Mouse (Mus musculus): ENCODE measurements around the gene Plg. TPM values are rescaled to one million over a fixed set of nuclear protein-coding genes. Genes with fewer than 3 reads are reported as not detected.
A peak's percentile ranks its signal among the peaks of the same experiment; 100 is the strongest.

Plg gene
- polyA plus RNA-seq, 1 experiment from 2014 or later = 0.16 TPM

DNA sequence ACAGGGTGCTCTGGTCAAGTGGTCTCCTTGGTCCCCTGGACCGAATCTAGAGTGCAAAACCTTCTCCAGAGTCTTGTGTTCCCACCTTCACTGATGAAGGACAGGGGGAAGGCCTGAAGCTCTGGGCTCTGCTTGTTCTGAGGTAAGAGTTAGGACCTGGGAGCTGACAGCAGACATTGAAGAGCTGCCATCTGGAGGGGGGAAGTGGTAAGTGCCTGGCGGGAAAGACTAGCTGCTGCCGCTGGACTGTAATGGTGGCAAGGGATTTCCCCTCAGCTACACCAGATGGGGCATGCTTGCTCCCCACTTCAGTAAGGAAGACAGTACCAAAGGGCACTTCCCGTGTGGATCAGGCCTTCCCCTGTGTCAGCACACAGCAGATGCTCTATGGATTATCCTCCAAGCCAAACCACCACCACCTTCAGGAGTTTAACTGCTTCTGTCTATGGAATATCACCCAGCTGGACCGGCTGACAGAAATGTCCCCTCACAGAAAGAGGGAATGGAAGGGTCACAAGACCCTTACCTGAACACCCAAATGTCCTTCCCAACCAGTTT lies 11.0 kb upstream of the Plg start:
- Histone ChIP-seq H3K27me3 (no peaks in the 10 kb centered on the region), H3K36me3 (no peaks in the 10 kb centered on the region), H3K9me3 (replicated peaks) (no peaks in the 10 kb centered on the region), H3K4me3 (no peak overlapping the region), H3K27ac (no peak overlapping the region), H3K9ac (no peak overlapping the region), H3K4me2 (no peak overlapping the region), H3K4me1 (replicated peaks) (peaks cover 17% of the 10 kb centered on the region)
- 26% methylated on average over 5 of the region's 5 CpGs for WGBS
- peak; percentile 72; the same call in 1 of the 2 replicates for ATAC-seq (replicated peaks; ENCODE audit: insufficient number of reproducible peaks, insufficient read depth, low FRiP score, low read depth)

DNA sequence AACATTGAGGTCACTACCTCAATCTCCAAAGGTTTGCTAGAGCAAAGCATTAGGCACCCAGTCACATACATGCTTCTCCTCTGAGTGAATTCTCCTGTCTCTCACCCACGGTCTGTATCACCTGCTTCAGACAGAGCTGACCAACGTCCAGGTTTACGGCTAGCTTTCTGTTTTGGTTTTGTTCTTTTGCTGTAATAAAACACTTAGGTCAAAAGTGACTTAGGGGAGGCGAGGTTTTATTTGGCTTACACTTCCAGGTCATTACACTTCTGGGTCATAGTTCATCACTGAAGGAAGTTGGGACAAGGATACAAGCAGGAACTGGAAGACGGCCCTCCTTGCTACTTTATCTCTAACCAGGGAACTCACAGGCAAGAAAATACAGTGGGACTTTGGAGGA lies 9.0 kb upstream of the Plg start:
- no peaks in the 10 kb centered on the region for H3K9me3 ChIP-seq (replicated peaks)
- no peak overlapping the region for H3K4me2 ChIP-seq
- peaks cover 13% of the 10 kb centered on the region for H3K4me1 ChIP-seq (replicated peaks)
- no peaks in the 10 kb centered on the region for H3K27me3 ChIP-seq
- no peaks in the 10 kb centered on the region for H3K36me3 ChIP-seq
- no peak overlapping the region for H3K4me3 ChIP-seq
- 62% methylated on average over 5 of the region's 5 CpGs for WGBS
- ATAC-seq (replicated peaks; ENCODE audit: insufficient number of reproducible peaks, insufficient read depth, low FRiP score, low read depth) = no peak
- no peak overlapping the region for H3K9ac ChIP-seq
- H3K27ac ChIP-seq = no peak overlapping the region

DNA sequence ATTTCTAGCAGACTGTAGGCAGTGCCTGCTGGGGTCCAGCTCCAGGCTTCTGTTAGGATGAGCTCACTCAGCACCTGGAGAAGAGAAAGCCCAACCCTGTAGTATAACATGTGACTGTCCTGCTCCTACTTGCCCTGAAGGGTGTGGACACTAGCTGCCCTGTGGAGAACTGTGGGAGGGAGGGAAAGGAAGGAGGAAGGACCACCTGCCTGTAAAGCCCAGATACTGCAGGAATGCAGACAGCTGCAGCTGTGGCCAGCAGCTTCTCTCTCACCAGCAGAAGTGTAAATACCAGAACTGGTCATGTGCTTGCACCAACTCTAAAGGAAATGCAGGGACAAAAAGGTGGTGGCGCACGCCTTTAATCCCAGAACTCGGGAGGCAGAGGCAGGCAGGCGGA lies 8.1 kb upstream of the Plg start:
- Histone ChIP-seq H3K27me3 (no peaks in the 10 kb centered on the region), H3K9ac (no peak overlapping the region), H3K27ac (no peak overlapping the region), H3K9me3 (replicated peaks) (no peaks in the 10 kb centered on the region), H3K4me1 (replicated peaks) (peaks cover 12% of the 10 kb centered on the region; the same call in 1 of the 2 replicates), H3K36me3 (no peaks in the 10 kb centered on the region), H3K4me2 (no peak overlapping the region), H3K4me3 (no peak overlapping the region)
- ATAC-seq (replicated peaks; ENCODE audit: insufficient number of reproducible peaks, insufficient read depth, low FRiP score, low read depth) = peak; percentile 53
- 45% methylated on average over 4 of the region's 4 CpGs for WGBS

DNA sequence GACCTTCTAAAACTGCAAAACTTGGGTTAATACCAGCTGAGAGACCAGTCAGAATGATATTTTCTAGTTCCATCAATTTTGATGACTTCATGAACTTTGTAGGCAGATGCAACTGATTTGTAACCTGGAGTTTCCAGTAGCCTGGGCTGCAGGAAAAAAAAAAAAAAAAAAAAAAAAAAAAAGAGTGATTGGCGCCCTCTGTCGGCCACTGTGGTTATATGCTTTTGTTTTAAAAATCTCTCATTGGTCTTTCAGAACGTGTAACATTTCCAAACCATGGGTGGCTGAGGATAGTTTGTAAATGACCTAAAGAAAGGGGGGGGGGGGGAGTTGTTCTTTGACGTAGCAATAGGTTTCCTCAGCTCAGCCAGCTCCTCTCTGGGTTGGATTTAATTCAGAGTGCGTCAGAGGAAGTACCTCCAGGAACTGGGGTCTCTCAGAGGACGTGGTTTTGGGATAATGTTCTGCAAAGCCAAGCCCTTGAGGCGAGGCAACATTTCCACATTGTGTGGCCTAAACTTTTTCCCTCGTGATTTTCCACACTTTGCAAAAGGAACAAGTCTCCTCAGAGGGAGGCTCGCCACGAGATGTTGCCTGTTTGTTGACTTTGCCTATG lies 7.0 kb upstream of the Plg start:
- 31% methylated on average over 10 of the region's 10 CpGs for WGBS
- H3K4me3 ChIP-seq = peak overlapping the region; percentile 1; the same call in 1 of the 2 replicates

DNA sequence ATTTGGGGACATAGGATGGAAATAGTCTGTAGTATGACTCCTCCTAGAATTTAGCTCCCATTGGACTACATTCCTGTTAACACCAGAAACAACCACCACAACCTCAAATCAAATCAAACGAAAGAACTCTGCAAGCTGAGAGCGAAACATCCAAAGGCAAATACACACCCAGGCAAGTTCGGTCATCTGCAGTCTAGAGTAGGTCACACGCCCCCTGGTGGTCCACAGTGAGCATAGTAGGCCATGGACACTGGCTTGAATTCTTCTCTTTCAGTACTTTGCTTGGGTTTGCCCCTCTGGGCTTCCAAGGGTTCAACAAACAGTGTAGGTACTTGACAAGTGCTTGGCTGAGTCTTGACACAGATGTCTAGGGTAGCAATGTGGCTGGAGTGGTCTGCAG lies 6.4 kb upstream of the Plg start:
- H3K9ac ChIP-seq = no peak overlapping the region
- H3K9me3 ChIP-seq (replicated peaks) = no peaks in the 10 kb centered on the region
- WGBS = 25% methylated on average over 4 of the region's 4 CpGs
- no peaks in the 10 kb centered on the region for H3K36me3 ChIP-seq
- H3K4me1 ChIP-seq (replicated peaks) = peaks cover 12% of the 10 kb centered on the region; the same call in 1 of the 2 replicates
- no peak for ATAC-seq (replicated peaks; ENCODE audit: insufficient number of reproducible peaks, insufficient read depth, low FRiP score, low read depth)
- H3K27me3 ChIP-seq = no peaks in the 10 kb centered on the region
- peak overlapping the region; percentile 38 for H3K4me2 ChIP-seq
- H3K27ac ChIP-seq = no peak overlapping the region
- H3K4me3 ChIP-seq = peak overlapping the region; percentile 1; the same call in 1 of the 2 replicates

More for the DNA sequence above, 7.0 kb upstream of the Plg start:
- Histone ChIP-seq H3K4me2 (peak overlapping the region; percentile 38), H3K4me1 (replicated peaks) (peaks cover 12% of the 10 kb centered on the region; the same call in 1 of the 2 replicates), H3K27ac (no peak overlapping the region), H3K9ac (no peak overlapping the region), H3K36me3 (no peaks in the 10 kb centered on the region), H3K27me3 (no peaks in the 10 kb centered on the region), H3K9me3 (replicated peaks) (no peaks in the 10 kb centered on the region)
- ATAC-seq (replicated peaks; ENCODE audit: insufficient number of reproducible peaks, insufficient read depth, low FRiP score, low read depth) = no peak

DNA sequence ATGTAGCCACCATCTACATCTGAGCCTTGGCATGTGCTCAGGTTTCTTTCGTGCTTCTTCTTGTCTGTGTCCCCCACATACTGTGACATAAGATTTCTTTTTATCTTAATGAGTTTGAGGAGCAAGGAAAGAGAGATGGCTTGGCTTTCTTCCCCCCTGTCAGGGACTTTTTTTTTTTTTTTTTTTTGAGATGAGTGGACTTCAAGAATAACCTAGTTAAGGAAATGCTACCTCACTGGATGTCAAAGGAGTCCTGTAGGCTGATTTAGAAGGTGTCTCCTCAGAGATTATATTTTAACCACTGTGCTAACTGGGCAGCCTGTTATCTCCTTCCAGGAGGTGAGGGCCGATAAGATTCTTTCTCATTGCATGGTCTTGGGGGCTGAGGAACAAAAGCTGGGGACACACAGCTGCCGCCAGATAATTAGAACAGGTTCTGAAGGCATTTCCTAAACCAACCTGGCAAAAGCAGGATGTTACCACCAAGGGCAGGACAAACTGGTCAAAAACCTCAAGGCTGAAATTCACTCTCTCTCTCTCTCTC lies 4.7 kb upstream of the Plg start:
- Histone ChIP-seq H3K4me1 (replicated peaks) (peaks cover 9% of the 10 kb centered on the region; the same call in 1 of the 2 replicates), H3K27me3 (no peaks in the 10 kb centered on the region), H3K4me3 (no peak overlapping the region), H3K4me2 (no peak overlapping the region), H3K36me3 (no peaks in the 10 kb centered on the region), H3K9ac (no peak overlapping the region), H3K27ac (no peak overlapping the region), H3K9me3 (replicated peaks) (no peaks in the 10 kb centered on the region)
- ATAC-seq (replicated peaks; ENCODE audit: insufficient number of reproducible peaks, insufficient read depth, low FRiP score, low read depth) = no peak
- 36% methylated on average over 3 of the region's 3 CpGs for WGBS

DNA sequence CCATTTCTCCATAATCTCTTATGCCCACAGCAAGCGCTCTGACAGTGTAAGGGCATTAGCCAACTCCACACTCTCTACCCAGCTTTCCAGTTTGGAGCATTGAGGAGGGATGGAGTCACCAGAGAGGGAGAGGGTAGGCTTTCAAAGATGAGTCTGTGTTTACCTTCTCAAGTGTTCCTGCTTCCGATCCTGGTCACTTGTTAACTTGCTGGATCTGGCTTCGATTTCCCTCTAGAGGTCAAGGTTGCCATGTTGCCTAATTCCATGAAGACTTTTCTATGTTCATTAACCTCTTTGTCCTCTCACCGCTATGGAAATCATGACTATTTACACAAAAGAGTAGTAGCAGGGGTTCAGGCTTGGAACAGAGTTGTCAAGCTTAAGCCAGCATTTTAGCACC lies 1.9 kb downstream of the Plg start:
- 82% methylated on average over 4 of the region's 4 CpGs for WGBS
- Histone ChIP-seq H3K9me3 (replicated peaks) (no peaks in the 10 kb centered on the region), H3K36me3 (no peaks in the 10 kb centered on the region), H3K27ac (no peak overlapping the region), H3K27me3 (0 out of 2 replicates have a peak, but pooled peaks cover 4% of the 10 kb centered on the region), H3K9ac (no peak overlapping the region), H3K4me3 (no peak overlapping the region), H3K4me1 (replicated peaks) (no peaks in the 10 kb centered on the region), H3K4me2 (no peak overlapping the region)
- no peak for ATAC-seq (replicated peaks; ENCODE audit: insufficient number of reproducible peaks, insufficient read depth, low FRiP score, low read depth)

DNA sequence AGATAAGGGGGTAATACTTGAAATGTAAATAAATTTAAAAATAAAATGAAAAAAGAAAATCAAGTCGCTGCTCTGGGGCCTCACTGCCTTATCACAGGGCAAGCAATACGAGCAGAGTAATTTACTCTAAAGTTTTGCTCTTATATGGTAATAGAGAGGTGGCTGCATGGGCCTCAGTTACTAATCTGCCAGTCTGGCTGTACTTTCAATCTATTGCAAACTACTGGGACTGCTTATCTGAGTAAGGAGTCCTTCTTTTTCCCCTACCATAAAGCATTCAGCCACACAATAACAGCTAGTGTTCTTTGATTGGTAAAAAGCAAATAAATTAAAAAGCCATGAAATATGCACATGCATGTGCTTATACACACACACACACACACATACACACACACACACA lies 3.2 kb downstream of the Plg start:
- Histone ChIP-seq H3K36me3 (no peaks in the 10 kb centered on the region), H3K27me3 (0 out of 2 replicates have a peak, but pooled peaks cover 4% of the 10 kb centered on the region), H3K4me1 (replicated peaks) (no peaks in the 10 kb centered on the region), H3K27ac (no peak overlapping the region), H3K4me3 (no peak overlapping the region), H3K9ac (no peak overlapping the region), H3K4me2 (no peak overlapping the region), H3K9me3 (replicated peaks) (no peaks in the 10 kb centered on the region)
- WGBS = 66% methylated on average over 2 of the region's 2 CpGs
- ATAC-seq (replicated peaks; ENCODE audit: insufficient number of reproducible peaks, insufficient read depth, low FRiP score, low read depth) = no peak

DNA sequence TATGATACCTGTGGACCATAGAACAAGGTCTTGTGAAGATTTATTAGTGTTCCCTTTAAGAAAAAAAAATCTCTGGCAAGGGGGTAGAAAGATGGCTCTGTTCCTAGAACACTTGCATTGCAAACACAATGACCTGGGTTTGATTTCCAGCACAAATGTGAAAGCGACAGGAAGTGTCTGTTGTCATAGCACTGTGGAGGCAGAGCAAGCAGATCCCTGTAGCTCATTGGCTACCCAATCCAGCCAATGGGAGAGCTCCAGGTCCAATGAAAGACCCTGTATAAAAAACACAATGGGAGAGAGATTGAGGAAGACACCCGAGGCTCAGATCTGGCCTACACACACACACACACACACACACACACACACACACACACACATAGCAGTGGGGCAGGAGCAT lies 4.1 kb downstream of the Plg start:
- Histone ChIP-seq H3K4me3 (no peak overlapping the region), H3K9me3 (replicated peaks) (no peaks in the 10 kb centered on the region), H3K4me1 (replicated peaks) (no peaks in the 10 kb centered on the region), H3K36me3 (no peaks in the 10 kb centered on the region), H3K27me3 (0 out of 2 replicates have a peak, but pooled peaks cover 4% of the 10 kb centered on the region), H3K27ac (no peak overlapping the region), H3K4me2 (no peak overlapping the region), H3K9ac (no peak overlapping the region)
- ATAC-seq (replicated peaks; ENCODE audit: insufficient number of reproducible peaks, insufficient read depth, low FRiP score, low read depth) = no peak
- WGBS = 47% methylated on average over 2 of the region's 2 CpGs

DNA sequence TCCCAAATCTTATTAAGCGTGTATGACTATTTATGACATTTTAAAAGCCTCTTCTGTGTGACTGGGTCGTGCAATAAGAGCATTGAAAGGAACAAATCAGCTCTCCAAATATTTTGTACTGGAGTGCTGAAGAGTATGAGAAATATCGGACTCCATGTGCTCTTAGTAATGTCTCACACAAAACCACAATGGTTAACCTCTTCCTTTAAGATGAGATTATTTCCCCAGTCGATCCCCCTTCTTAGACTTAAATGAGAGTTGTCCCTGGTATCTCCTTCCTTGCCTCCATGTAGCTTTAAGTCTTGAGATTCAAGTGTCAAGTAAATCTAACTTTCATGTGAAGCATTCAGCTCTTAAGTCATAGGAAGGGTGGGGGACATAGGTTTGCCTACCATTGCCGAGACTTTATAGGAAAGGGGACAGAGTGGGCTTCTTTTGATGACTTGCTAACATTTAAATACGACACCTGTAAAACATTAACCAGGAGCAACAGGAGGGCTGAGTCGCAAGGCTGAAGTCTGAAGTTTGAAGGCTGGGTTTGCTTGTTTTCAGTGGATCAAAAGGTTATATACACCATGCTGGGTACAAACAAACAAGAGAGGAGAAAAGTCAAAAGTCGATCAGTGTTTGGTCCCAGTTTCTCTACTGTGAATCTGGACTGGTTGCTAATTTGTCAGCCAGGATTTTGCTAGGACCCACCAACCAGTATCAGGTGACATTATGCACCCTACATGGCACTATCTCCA lies 6.8 kb downstream of the Plg start:
- Histone ChIP-seq H3K4me1 (replicated peaks) (no peaks in the 10 kb centered on the region), H3K27me3 (0 out of 2 replicates have a peak, but pooled peaks cover 4% of the 10 kb centered on the region), H3K36me3 (no peaks in the 10 kb centered on the region), H3K27ac (no peak overlapping the region), H3K9me3 (replicated peaks) (no peaks in the 10 kb centered on the region), H3K4me3 (no peak overlapping the region), H3K9ac (no peak overlapping the region), H3K4me2 (no peak overlapping the region)
- no peak for ATAC-seq (replicated peaks; ENCODE audit: insufficient number of reproducible peaks, insufficient read depth, low FRiP score, low read depth)
- 68% methylated on average over 8 of the region's 8 CpGs for WGBS

DNA sequence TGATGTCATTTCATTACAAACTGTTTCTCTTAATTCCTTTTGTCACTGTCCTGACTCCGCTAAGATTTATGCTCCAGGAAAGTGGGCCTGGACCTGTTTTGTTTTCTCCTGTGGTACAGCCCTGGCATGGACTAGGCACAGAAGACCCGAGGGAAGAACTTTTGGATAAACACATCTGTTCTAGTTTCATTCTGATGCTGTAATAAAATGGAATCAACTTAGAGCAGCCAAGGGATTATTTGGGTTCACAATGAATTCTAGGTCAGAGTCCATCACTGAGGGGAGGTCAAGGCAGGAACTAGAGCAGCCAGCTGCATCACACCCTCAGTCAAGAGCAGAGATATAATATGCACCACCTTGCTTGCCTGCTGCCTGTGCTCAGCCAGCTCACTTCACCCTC lies 9.4 kb downstream of the Plg start:
- Histone ChIP-seq H3K36me3 (no peaks in the 10 kb centered on the region), H3K4me3 (no peak overlapping the region), H3K4me1 (replicated peaks) (no peaks in the 10 kb centered on the region), H3K4me2 (no peak overlapping the region), H3K9me3 (replicated peaks) (no peaks in the 10 kb centered on the region), H3K27ac (no peak overlapping the region), H3K27me3 (0 out of 2 replicates have a peak, but pooled peaks cover 4% of the 10 kb centered on the region), H3K9ac (no peak overlapping the region)
- ATAC-seq (replicated peaks; ENCODE audit: insufficient number of reproducible peaks, insufficient read depth, low FRiP score, low read depth) = no peak
- 68% methylated on average over 2 of the region's 2 CpGs for WGBS

Measured in heart, embryonic 15.5 days (tissue).